Mouse (Mus musculus): ENCODE results near the gene Ect2l.
"Not testable (repeated sequence)": the region's sequence is repeated elsewhere in the genome, so short reads cannot be mapped to it uniquely, and the experiment has no call there.

Gene Ect2l

DNA sequence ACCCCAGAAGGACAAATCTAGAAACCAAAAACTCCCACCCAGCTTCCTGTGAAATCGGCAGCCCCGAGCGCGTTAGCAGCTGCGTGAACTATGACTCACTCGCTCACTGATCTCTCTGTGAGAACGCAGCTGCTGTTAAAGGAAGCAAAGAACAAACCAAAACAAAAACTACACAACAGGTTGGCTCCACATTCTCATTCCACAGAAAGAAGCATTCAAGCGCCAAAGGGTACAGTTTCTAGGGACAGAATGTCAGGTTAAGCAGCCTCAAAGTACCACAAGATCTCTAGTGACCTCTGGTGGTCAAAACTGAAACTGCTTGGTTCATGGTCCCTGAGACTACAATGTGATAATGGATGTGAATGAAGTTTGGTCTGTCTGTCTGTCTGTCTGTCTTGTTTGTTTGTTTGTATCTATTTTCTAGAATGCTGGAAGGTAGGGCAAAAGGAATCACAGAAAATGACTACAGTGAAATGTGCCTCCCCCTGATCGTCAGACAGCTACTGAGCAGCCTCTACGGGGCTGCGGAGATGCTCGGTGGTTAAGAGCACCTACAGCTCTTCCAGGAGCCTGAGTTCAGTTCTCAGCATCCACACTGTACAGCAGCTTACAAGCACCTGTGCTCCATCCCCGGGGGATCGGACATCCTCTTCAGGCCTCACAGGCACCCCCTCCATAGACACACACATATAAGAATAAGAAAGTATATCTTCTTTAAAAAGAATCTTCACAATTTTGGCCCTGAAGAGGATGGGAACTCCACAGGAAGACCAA lies 13.3 kb downstream of the Ect2l start:
- in situ Hi-C loops (cut with MboI; ENCODE audit: low pct_unique_long_range_greater_than_20kb in 1 of 2, low sequenced_read_pairs in 2 of 2, unreplicated experiment in 1 of 2), result loop anchor here (10.0 to 25.0 kb wide), 2 partner anchors 453 to 460 kb away; no protein-coding TSS in a partner anchor

GRCm38 (mm10) chr10:18194737-18195141 lies 16.0 kb downstream of the Ect2l start:
- in situ Hi-C loops (cut with MboI; ENCODE audit: low pct_unique_long_range_greater_than_20kb in 1 of 2, low sequenced_read_pairs in 2 of 2, unreplicated experiment in 1 of 2), result loop anchor here (10.0 to 25.0 kb wide), 2 partner anchors 450 to 457 kb away; no protein-coding TSS in a partner anchor

DNA sequence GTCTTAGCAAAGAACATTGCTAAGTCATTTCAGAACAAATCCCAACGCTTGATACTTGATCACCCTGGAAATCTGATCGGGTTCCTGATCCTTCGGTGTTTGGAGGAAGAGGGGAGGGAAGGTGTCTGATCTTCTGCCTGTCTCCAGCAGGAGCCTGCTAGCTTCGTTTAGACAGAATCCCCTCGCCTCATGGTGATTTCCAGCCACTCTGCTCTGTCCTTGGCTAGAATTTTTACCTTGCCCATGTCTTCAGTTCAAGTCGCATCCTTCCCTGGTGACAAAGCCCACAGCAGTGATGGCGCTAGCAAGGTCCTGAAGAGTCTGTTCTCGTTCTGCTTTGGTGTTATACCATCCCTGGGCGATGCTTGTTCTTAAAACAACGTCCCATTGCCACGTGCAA lies 16.5 kb downstream of the Ect2l start:
- in situ Hi-C loops (cut with MboI; ENCODE audit: low pct_unique_long_range_greater_than_20kb in 1 of 2, low sequenced_read_pairs in 2 of 2, unreplicated experiment in 1 of 2), result loop anchor here (10.0 to 25.0 kb wide), 2 partner anchors 449 to 457 kb away; no protein-coding TSS in a partner anchor

GRCm38 (mm10) chr10:18193221-18193620 lies 17.5 kb downstream of the Ect2l start:
- in situ Hi-C loops (cut with MboI; ENCODE audit: low pct_unique_long_range_greater_than_20kb in 1 of 2, low sequenced_read_pairs in 2 of 2, unreplicated experiment in 1 of 2), result loop anchor here (10.0 to 25.0 kb wide), 2 partner anchors 448 to 456 kb away; no protein-coding TSS in a partner anchor

DNA sequence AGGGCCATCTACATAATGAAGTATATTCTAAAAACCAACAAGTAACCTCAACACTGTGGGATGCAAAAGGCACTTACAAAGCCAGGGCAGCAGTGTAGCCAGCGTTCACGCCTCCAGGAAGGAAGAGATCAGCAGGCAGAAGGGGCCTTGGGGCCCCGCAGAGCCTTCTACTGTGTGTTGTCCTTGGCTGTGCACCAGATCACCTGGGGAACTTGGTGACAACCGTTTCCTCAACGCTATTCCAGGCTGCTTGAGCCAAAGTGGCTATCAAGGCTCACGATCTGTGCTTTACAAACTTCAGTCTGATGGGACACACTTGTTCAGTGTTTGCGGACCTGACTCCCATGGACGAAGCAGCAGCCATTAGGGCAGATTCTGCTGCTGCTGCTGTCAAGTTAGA lies 19.0 kb downstream of the Ect2l start:
- in situ Hi-C loops (cut with MboI; ENCODE audit: low pct_unique_long_range_greater_than_20kb in 1 of 2, low sequenced_read_pairs in 2 of 2, unreplicated experiment in 1 of 2), result loop anchor here (10.0 to 25.0 kb wide), 2 partner anchors 447 to 454 kb away; no protein-coding TSS in a partner anchor

DNA sequence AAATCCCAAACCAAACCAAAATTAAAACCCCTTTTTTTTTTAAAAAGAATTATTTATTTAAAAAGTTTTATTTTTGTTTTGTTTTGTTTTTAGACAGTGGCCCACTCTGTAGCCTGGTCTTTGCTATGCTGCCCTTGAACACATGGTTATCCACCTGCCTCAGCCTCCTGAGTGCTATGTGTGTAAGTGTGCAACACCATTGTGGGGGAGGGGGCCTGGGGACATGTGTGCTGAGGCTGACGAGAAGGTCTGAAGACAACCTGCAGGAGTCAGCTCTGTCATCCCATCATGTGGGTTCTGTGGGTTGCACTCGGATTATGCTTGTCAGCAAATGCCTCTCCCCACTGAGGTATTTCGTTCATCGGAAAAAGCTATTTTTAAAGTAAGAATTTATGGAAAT lies 21.2 kb downstream of the Ect2l start:
- in situ Hi-C loops (cut with MboI; ENCODE audit: low pct_unique_long_range_greater_than_20kb in 1 of 2, low sequenced_read_pairs in 2 of 2, unreplicated experiment in 1 of 2), result loop anchor here in 1 of 2 experiments (25.0 kb wide), 1 partner anchor 452 kb away; no protein-coding TSS in a partner anchor

DNA sequence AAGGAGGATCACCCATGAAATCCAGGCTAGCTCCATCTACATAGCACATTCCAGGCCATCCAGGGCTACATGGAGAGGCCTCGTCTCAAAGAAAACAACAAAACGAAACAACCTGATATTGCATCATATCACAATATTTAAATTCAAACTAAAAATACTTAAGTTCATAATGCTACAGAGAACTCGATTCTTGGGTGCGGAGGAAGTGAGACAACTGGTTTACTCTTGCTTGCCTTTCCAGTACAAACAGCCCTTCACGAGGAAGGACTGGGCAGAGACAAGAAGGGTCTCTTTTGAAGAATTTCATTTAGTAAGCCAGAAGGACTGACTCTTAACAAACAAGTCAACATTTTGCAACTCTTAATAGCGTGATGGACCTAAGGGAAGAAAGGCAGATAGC lies 22.1 kb downstream of the Ect2l start:
- in situ Hi-C loops (cut with MboI; ENCODE audit: low pct_unique_long_range_greater_than_20kb in 1 of 2, low sequenced_read_pairs in 2 of 2, unreplicated experiment in 1 of 2), result loop anchor here in 1 of 2 experiments (25.0 kb wide), 1 partner anchor 451 kb away; no protein-coding TSS in a partner anchor

GRCm38 (mm10) chr10:18182246-18182645 lies 28.4 kb downstream of the Ect2l start:
- in situ Hi-C loops (cut with MboI; ENCODE audit: low pct_unique_long_range_greater_than_20kb in 1 of 2, low sequenced_read_pairs in 2 of 2, unreplicated experiment in 1 of 2), result loop anchor here in 1 of 2 experiments (25.0 kb wide), 1 partner anchor 445 kb away; no protein-coding TSS in a partner anchor

- in situ Hi-C loops (cut with MboI; ENCODE audit: low pct_unique_long_range_greater_than_20kb in 1 of 2, low sequenced_read_pairs in 2 of 2, unreplicated experiment in 1 of 2), result loop anchor here in 1 of 2 experiments (25.0 kb wide), 1 partner anchor 440 kb away; no protein-coding TSS in a partner anchor
These were observed 33.4 kb downstream of the Ect2l start for GRCm38 (mm10) chr10:18177304-18177703.

DNA sequence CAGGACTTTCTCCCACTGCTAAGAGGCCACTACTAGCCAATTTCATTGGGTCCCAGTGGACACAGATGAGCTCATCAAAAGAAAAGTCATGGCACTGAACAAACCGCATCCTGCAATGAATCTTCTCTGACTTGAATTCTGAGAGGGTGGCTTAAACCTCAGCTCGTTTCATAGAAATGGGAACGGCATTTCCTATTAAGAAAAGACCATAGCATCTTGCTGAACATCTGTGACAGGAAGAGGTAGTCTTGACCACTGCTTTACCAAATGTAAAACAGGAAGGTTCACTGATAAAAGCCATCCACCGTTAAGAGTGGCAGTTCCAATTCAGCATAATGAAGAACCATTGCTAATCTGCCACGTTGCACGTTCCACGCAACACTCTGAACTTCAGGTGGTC lies 34.0 kb downstream of the Ect2l start:
- in situ Hi-C loops (cut with MboI; ENCODE audit: low pct_unique_long_range_greater_than_20kb in 1 of 2, low sequenced_read_pairs in 2 of 2, unreplicated experiment in 1 of 2), result loop anchor here in 1 of 2 experiments (25.0 kb wide), 1 partner anchor 439 kb away; no protein-coding TSS in a partner anchor

DNA sequence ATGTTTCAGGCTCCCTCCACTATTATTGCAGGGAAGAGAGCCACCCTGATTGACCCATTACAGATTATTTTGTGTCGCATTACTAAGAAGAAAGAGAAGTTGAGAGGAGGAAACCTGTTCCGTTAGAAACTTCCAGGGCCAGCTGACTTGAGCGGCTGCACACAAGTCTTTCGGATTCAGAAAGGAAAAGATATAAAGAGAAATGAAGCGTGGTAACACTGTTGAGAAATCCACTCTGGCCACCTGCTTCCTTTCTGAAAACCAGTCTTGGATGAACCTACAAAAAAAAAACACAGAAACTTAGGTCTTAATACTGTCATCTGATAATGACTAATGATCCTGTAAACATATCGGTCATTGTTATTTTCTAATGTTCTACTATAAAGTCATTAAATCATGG lies 35.6 kb downstream of the Ect2l start:
- in situ Hi-C loops (cut with MboI; ENCODE audit: low pct_unique_long_range_greater_than_20kb in 1 of 2, low sequenced_read_pairs in 2 of 2, unreplicated experiment in 1 of 2), result loop anchor here in 1 of 2 experiments (25.0 kb wide), 1 partner anchor 438 kb away; no protein-coding TSS in a partner anchor

GRCm38 (mm10) chr10:18162435-18162971 lies 48.2 kb downstream of the Ect2l start:
- in situ Hi-C loops (cut with MboI; ENCODE audit: low pct_unique_long_range_greater_than_20kb in 1 of 2, low sequenced_read_pairs in 2 of 2, unreplicated experiment in 1 of 2), result no loop called here

DNA sequence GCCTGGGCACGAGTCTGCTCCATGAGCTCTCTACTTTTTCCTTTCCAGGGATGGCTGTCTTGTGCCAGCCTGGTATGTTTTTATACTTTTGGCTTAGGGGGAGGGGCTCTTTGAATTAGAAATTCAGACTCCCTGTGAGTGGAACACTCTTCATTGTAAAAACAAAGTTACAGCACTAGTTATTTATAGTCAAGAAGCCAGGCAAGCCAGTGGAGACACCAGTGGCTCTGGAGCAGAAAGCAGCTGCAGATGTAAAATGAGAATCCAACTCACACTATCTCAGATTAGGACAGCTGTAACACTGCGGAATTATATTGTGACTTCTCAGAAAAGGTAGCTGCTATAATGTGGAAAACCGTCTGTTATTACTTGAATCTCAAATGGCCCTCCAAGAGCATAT lies 63.5 kb downstream of the Ect2l start:
- in situ Hi-C loops (cut with MboI; ENCODE audit: low pct_unique_long_range_greater_than_20kb in 1 of 2, low sequenced_read_pairs in 2 of 2, unreplicated experiment in 1 of 2), result no loop called here

- in situ Hi-C loops (cut with MboI; ENCODE audit: low pct_unique_long_range_greater_than_20kb in 1 of 2, low sequenced_read_pairs in 2 of 2, unreplicated experiment in 1 of 2), result no loop called here
These were observed 68.5 kb downstream of the Ect2l start for GRCm38 (mm10) chr10:18142231-18142630.

DNA sequence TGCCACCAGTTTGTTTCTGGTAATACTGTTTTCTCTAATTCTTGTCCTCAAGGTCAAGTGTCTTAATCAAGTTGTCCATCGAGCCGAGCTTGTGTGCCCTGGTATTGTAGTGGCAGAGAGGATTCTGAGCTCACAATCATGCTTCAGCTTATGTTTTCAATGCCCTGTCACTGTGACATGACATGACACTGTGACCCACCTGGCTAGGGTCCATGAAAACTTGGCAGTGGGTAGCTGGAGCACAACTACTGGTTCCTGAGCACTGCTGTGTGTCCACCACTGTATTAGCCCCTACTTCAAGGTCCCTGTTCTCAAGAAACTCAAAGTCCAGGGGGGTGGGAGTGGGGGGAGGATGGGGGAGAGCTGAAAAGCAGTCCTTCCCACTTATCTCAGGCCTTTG lies 69.3 kb downstream of the Ect2l start:
- in situ Hi-C loops (cut with MboI; ENCODE audit: low pct_unique_long_range_greater_than_20kb in 1 of 2, low sequenced_read_pairs in 2 of 2, unreplicated experiment in 1 of 2), result no loop called here

GRCm38 (mm10) chr10:18139615-18140014 lies 71.1 kb downstream of the Ect2l start:
- in situ Hi-C loops (cut with MboI; ENCODE audit: low pct_unique_long_range_greater_than_20kb in 1 of 2, low sequenced_read_pairs in 2 of 2, unreplicated experiment in 1 of 2), result no loop called here

DNA sequence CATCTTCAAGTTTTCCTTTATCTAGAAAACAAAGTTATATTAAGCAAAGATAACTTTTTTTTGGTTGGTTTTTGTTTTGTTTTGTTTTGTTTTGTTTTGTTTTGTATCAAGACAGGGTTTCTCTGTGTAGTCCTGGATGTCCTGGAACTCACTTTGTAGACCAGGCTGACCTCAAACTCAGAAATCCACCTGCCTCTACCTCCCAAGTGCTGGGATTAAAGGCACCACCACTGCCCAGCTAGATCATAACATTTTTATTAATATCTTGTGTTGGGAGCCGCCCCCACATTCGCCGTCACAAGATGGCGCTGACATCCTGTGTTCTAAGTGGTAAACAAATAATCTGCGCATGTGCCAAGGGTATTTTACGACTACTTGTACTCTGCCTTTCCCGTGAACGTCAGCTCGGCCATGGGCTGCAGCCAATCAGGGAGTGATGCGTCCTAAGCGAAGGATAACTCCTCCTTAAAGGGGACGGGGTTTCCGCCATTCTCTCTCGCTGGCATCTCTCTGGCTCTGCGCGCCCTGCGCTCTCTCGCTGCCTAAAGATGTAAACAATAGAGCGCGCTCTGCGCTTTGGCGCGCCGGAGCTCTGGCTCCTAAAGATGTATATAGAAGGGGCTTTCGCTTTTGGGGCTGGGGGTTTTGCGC lies 71.7 kb downstream of the Ect2l start:
- in situ Hi-C loops (cut with MboI; ENCODE audit: low pct_unique_long_range_greater_than_20kb in 1 of 2, low sequenced_read_pairs in 2 of 2, unreplicated experiment in 1 of 2), result not testable (repeated sequence)

GRCm38 (mm10) chr10:18131666-18132650 lies 78.7 kb downstream of the Ect2l start:
- in situ Hi-C loops (cut with MboI; ENCODE audit: low pct_unique_long_range_greater_than_20kb in 1 of 2, low sequenced_read_pairs in 2 of 2, unreplicated experiment in 1 of 2), result no loop called here

All from mouse embryonic stem cell (cell line).